Mouse (Mus musculus) CH12F3 (cell line): ENCODE measurements around the gene Matn4.
"Not testable (repeated sequence)": the region's sequence is repeated elsewhere in the genome, so short reads cannot be mapped to it uniquely, and the experiment has no call there.

ENCODE experiments used
- in situ Hi-C: fragments of 300-500 bp; cut with MboI; formaldehyde crosslinking; loops from 2 replicates; pipeline ENCODE4 v1.14.3; 2020; ENCODE audit warnings: low sequenced_read_pairs

Matn4 gene

DNA sequence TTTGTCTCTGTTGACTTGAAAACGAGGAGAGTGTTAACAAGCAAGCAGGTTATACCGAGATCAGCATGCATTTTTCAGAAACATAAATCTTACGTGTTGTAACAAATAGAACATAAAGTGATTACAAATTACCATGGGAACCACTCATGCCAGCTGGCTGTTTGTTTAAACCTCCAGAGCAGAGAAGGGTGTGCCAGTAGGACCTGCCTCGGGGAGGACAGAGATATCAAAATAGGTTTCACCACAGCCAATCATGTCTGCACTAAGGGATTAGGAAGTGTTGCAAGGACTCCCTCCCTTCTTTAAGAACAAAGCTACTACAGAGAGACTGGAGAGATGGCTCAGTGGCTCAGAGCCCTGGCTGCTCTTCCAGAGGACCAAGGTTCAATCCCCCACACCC lies 31.8 kb downstream of the Matn4 start:
- in situ Hi-C loops: no loop called here

- in situ Hi-C loops: no loop called here
Observed at GRCm38 (mm10) chr2:164372408-164373053, 32.4 kb downstream of the Matn4 start.

- in situ Hi-C loops: no loop called here
Observed at GRCm38 (mm10) chr2:164371371-164371770, 33.6 kb downstream of the Matn4 start.

DNA sequence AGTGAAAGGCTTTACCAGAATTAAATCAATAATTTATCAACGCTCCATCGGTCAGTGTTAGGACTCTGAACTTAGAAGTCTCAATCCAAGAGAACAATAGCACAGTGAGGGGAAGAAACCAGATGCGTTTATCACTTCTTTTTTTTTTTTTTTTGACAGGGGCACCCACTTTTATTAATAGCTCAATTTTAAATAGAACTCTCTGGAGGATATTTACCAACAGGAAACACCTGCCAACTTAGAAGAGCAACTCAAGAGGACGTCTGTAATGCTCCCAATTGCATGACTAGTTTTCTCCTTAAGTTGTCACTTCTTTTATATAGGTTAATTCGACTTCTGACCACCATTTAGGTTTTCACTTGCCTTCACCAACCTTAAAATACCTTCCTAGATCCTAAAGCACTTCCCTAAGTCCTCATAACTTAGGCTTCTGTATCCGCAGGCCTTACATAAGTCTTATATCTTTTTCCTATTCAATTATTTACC lies 36.3 kb downstream of the Matn4 start:
- in situ Hi-C loops: no loop called here

GRCm38 (mm10) chr2:164366947-164367346 lies 38.0 kb downstream of the Matn4 start:
- in situ Hi-C loops: no loop called here

- in situ Hi-C loops: no loop called here
Observed at GRCm38 (mm10) chr2:164360974-164361657, 43.8 kb downstream of the Matn4 start.

GRCm38 (mm10) chr2:164359668-164360067 lies 45.3 kb downstream of the Matn4 start:
- in situ Hi-C loops: loop anchor here (10.0 kb wide), 1 partner anchor 255 kb away; no protein-coding TSS in a partner anchor

GRCm38 (mm10) chr2:164359031-164359430 lies 45.9 kb downstream of the Matn4 start:
- in situ Hi-C loops: loop anchor here (10.0 kb wide), 1 partner anchor 254 kb away; no protein-coding TSS in a partner anchor

- in situ Hi-C loops: loop anchor here (10.0 kb wide), 1 partner anchor 254 kb away; no protein-coding TSS in a partner anchor
Observed at GRCm38 (mm10) chr2:164358373-164358772, 46.6 kb downstream of the Matn4 start.

DNA sequence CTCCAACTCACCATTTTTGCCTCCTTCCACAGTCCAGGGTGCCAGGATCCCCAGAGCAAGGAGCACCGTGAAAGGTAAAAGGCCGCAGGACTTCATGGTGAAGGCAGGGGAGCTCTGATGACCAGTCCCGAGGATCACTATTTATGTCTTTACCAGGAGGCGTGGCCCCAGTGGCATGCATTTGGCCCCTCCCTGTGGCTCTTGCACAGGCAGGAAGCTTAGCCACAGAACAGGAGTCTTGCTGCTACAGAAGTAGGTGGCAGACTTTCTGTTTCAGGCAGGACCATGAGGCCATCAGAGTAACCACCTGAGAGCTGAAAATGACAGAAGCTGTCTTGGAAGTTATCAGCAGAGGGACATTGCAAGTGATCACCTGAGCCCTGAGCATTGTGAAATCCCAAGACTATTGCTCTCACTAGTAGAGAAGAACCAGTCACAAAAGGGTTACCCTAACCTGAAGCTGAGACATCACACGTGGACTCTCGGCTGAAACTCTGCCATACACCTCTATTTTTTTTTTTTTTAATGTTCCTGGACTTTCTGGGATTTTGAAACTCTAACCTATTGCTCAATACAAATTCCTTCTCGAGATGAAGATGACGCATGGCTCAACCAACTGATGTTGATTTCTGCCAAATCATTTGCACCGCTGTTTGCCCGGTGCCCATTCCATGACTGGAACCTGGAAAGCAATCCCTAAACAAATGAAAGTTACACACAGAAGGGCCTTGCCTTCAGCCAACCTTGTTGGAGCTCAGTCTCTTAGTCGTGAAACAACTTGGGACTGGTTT lies 48.6 kb downstream of the Matn4 start:
- in situ Hi-C loops: loop anchor here (10.0 kb wide), 1 partner anchor 252 kb away; no protein-coding TSS in a partner anchor

DNA sequence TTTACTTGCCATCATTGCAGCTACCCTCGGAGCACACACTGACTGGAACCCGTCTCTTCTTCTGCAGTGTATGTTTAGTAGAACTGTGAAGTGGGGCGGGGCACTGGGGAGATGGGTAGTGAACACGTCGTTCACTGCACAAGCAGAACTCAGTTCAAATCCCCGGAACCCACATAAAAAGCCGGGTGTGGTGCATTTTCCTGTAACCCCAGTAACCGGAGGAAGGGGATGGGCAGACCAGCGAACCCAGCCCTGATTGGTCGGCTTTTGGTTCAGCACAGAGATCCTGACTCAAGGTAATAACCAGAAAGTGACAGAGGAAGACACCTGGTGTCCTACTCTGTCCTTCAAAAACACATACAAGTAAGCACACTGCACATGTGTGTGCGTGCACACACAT lies 51.6 kb downstream of the Matn4 start:
- in situ Hi-C loops: loop anchor here (10.0 kb wide), 1 partner anchor 249 kb away; no protein-coding TSS in a partner anchor

GRCm38 (mm10) chr2:164352697-164353096 lies 52.3 kb downstream of the Matn4 start:
- in situ Hi-C loops: loop anchor here (10.0 kb wide), 1 partner anchor 248 kb away; no protein-coding TSS in a partner anchor

- in situ Hi-C loops: no loop called here
Observed at GRCm38 (mm10) chr2:164348980-164349379, 56.0 kb downstream of the Matn4 start.

GRCm38 (mm10) chr2:164347697-164348096 lies 57.3 kb downstream of the Matn4 start:
- in situ Hi-C loops: not testable (repeated sequence)

GRCm38 (mm10) chr2:164343732-164344131 lies 61.2 kb downstream of the Matn4 start:
- in situ Hi-C loops: not testable (repeated sequence)
